Mouse (Mus musculus): ENCODE data around the gene Ica1. TPM values are rescaled to one million over a fixed set of nuclear protein-coding genes. Genes with fewer than 3 reads are reported as not detected.

The Ica1 gene
- polyA plus RNA-seq, 1 experiment from 2014 or later, result 5.6 TPM

DNA sequence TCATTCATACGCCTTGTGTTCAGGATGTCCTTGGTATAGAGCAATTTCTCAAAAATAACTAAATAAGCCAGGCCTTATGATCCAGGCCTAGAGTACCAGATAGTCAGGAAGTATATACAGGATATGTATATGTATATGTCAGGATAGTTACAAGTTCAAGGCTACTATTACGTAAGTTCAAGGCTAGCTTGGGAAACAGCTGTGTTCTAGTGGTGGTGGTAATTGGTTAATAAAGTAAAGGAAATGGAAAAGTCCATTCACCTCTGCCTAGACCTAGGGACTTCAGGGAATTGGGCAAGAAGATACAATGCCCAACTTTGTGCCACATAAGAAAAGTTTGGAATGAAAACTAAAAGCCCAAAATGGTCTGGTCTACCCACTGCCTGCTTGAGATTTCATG, 61.7 kb downstream of the Ica1 start:
- no peaks in the 10 kb centered on the region for H3K36me3 ChIP-seq (ENCODE audit: control insufficient read depth, insufficient read depth)
- H3K4me3 ChIP-seq (ENCODE audit: low read depth, low read length), result no peak overlapping the region
- H3K4me2 ChIP-seq (ENCODE audit: low read depth, low read length), result no peak overlapping the region
- no peaks in the 10 kb centered on the region for H3K4me1 ChIP-seq (ENCODE audit: control insufficient read depth, low read depth, low read length)
- no peak overlapping the region for H3K9ac ChIP-seq (ENCODE audit: low read depth, low read length)
- WGBS (ENCODE audit: insufficient replicate concordance), result 65% methylated on average over 2 of the region's 2 CpGs
- H3K9me3 ChIP-seq (replicated peaks; ENCODE audit: control insufficient read depth, low read length), result no peaks in the 10 kb centered on the region
- no peaks in the 10 kb centered on the region for H3K27me3 ChIP-seq (ENCODE audit: control insufficient read depth, insufficient read depth, low read depth, low read length)
- H3K27ac ChIP-seq (ENCODE audit: low read length), result no peak overlapping the region
- ATAC-seq (ENCODE audit: low read depth), result no peak

DNA sequence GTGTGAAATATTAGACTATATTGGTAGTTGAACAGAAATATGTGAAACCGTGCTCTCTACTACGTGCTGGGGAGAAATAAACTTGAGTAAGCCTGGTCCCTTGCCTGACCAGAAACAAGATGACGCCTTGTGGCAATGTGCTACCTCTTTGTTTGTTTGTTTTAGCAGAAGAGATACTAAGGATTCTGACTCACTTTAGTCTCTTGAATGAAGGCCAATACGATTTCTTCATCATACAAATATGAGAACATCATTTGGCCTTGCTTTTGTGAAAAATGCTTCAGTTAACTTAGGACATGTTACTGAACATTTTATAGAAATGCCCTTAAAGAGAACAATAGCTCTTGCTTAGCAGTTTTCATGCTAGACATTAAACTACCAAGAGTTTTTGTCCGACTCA, 67.0 kb downstream of the Ica1 start:
- Histone ChIP-seq H3K36me3 (ENCODE audit: control insufficient read depth, insufficient read depth) (no peaks in the 10 kb centered on the region), H3K27me3 (ENCODE audit: control insufficient read depth, insufficient read depth, low read depth, low read length) (no peaks in the 10 kb centered on the region), H3K4me1 (ENCODE audit: control insufficient read depth, low read depth, low read length) (no peaks in the 10 kb centered on the region), H3K4me2 (ENCODE audit: low read depth, low read length) (no peak overlapping the region), H3K9me3 (replicated peaks; ENCODE audit: control insufficient read depth, low read length) (no peaks in the 10 kb centered on the region), H3K27ac (ENCODE audit: low read length) (no peak overlapping the region), H3K9ac (ENCODE audit: low read depth, low read length) (no peak overlapping the region), H3K4me3 (ENCODE audit: low read depth, low read length) (no peak overlapping the region)
- ATAC-seq (ENCODE audit: low read depth), result no peak
- WGBS (ENCODE audit: insufficient replicate concordance), result 65% methylated on average over 5 of the region's 5 CpGs

DNA sequence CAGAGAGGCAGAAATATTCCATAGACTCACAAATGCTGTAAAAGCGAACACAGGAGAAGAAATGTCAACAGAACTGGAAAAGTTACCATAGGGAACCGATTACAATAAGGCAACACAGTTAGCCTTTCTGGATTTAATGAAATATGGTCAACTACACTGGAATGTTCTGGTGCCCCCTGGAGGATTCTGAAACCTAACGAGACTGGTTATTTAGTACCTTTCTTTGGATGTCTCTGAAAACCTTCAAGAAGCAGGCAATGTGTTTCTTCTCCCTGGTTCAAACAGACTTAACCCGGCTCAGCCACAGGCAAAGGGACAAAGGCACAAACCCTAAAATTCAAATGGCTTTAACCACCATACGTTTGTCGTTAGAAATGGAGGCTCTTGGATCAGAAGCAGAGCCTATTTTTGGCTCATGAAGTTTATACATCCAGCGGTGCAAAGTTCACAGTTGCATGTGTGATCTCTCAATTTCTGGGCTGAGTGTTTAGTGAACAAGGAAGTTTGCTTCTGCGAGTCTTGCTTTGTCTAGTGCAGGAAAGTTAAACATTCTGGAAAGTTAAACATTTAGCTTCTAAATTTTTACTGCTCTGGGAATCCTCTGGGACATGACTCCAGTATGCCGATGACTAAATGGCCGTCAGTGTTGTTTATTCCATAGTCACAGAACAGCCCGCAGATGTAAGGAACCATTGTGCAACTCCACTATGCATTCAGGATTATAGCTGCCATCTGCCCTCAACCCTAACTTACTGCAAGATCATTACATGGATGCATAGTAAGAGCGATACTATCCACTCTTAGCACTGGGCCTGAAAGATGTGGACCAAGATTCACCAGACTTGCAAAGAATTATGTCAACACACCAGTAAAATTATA, 83.4 kb downstream of the Ica1 start:
- no peak overlapping the region for H3K4me2 ChIP-seq (ENCODE audit: low read depth, low read length)
- H3K9me3 ChIP-seq (replicated peaks; ENCODE audit: control insufficient read depth, low read length), result no peaks in the 10 kb centered on the region
- no peaks in the 10 kb centered on the region for H3K27me3 ChIP-seq (ENCODE audit: control insufficient read depth, insufficient read depth, low read depth, low read length)
- no peak overlapping the region for H3K9ac ChIP-seq (ENCODE audit: low read depth, low read length)
- ATAC-seq (ENCODE audit: low read depth), result no peak; the same call in 1 of the 2 replicates
- no peaks in the 10 kb centered on the region for H3K36me3 ChIP-seq (ENCODE audit: control insufficient read depth, insufficient read depth)
- no peak overlapping the region for H3K27ac ChIP-seq (ENCODE audit: low read length)
- no peak overlapping the region for H3K4me3 ChIP-seq (ENCODE audit: low read depth, low read length)
- no peaks in the 10 kb centered on the region; the same call in 1 of the 2 replicates for H3K4me1 ChIP-seq (ENCODE audit: control insufficient read depth, low read depth, low read length)
- WGBS (ENCODE audit: insufficient replicate concordance), result 62% methylated on average over 12 of the region's 12 CpGs

DNA sequence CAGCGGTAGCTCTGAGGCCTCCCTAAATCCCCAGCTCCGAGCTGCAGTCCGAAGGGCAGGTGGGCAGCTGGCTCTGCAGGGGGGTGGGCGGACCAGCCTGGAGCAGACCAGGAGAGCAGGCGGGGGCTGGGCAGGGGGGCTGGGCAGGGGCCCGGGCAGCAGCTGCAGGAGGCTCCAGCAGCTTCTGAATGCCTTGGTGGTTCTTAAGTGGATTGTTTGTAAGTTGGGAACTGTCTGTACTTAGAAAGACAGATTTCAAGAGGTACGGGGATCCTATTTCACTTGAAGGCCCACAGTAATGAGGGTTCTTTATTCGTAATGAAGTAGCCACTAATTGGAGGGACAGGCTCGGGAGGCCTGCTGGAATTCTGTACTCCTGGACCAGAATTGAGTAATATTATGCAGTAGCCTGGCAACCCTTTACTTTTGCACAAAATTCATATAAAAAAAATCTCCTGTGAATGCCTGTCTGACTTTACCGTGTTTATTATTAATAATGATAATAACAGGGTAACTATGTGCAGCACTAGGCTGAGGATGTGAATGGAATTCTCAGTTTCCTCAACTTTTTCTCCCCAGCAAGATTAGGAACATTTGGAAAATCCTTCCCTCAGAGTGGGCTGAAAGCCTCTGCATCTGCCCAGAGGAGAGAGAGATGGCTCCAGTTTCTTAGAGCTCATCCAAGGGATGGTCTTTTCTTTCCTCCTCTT, 84.2 kb downstream of the Ica1 start:
- 59% methylated on average over 10 of the region's 10 CpGs for WGBS (ENCODE audit: insufficient replicate concordance)
- Histone ChIP-seq H3K27me3 (ENCODE audit: control insufficient read depth, insufficient read depth, low read depth, low read length) (no peaks in the 10 kb centered on the region), H3K9me3 (replicated peaks; ENCODE audit: control insufficient read depth, low read length) (no peaks in the 10 kb centered on the region), H3K36me3 (ENCODE audit: control insufficient read depth, insufficient read depth) (no peaks in the 10 kb centered on the region), H3K4me1 (ENCODE audit: control insufficient read depth, low read depth, low read length) (no peaks in the 10 kb centered on the region; the same call in 1 of the 2 replicates), H3K4me3 (ENCODE audit: low read depth, low read length) (no peak overlapping the region), H3K27ac (ENCODE audit: low read length) (no peak overlapping the region), H3K4me2 (ENCODE audit: low read depth, low read length) (no peak overlapping the region), H3K9ac (ENCODE audit: low read depth, low read length) (no peak overlapping the region)
- no peak for ATAC-seq (ENCODE audit: low read depth)

- Histone ChIP-seq H3K4me3 (ENCODE audit: low read depth, low read length) (no peak overlapping the region), H3K27ac (ENCODE audit: low read length) (no peak overlapping the region), H3K4me2 (ENCODE audit: low read depth, low read length) (no peak overlapping the region), H3K4me1 (ENCODE audit: control insufficient read depth, low read depth, low read length) (no peaks in the 10 kb centered on the region; the same call in 1 of the 2 replicates), H3K36me3 (ENCODE audit: control insufficient read depth, insufficient read depth) (no peaks in the 10 kb centered on the region), H3K9ac (ENCODE audit: low read depth, low read length) (no peak overlapping the region), H3K9me3 (replicated peaks; ENCODE audit: control insufficient read depth, low read length) (no peaks in the 10 kb centered on the region), H3K27me3 (ENCODE audit: control insufficient read depth, insufficient read depth, low read depth, low read length) (no peaks in the 10 kb centered on the region)
- no peak for ATAC-seq (ENCODE audit: low read depth)
- 71% methylated on average over 11 of the region's 11 CpGs for WGBS (ENCODE audit: insufficient replicate concordance)
Observed at GRCm38 (mm10) chr6:8693141-8693881, 85.0 kb downstream of the Ica1 start.

- no peaks in the 10 kb centered on the region for H3K27me3 ChIP-seq (ENCODE audit: control insufficient read depth, insufficient read depth, low read depth, low read length)
Observed at GRCm38 (mm10) chr6:8691199-8691975, 86.9 kb downstream of the Ica1 start.

DNA sequence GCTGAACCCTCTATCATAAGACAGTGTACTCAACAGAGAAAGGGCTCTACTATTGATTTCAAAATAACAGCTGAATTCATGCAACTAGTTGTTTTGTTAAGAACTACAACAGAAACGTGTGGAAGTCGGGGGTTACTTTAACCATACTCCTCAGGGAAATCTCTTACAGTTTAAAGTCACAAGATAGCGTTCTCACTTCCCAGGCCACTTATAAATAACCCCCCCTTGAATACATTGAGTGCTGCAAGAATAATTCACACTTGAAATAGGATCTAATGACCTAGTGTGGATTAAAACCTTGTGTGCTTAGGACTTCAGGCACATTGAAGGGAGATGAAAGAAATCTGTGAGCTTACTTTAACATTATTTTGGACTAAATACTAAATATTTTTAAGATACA, 87.8 kb downstream of the Ica1 start:
- no peak overlapping the region for H3K27ac ChIP-seq (ENCODE audit: low read length)
- ATAC-seq (ENCODE audit: low read depth), result no peak
- WGBS (ENCODE audit: insufficient replicate concordance), result 54% methylated on average over 3 of the region's 3 CpGs

More at GRCm38 (mm10) chr6:8691199-8691975, 86.9 kb downstream of the Ica1 start:
- no peak overlapping the region for H3K27ac ChIP-seq (ENCODE audit: low read length)
- 32% methylated on average over 2 of the region's 2 CpGs for WGBS (ENCODE audit: insufficient replicate concordance)
- no peak overlapping the region for H3K9ac ChIP-seq (ENCODE audit: low read depth, low read length)
- no peaks in the 10 kb centered on the region for H3K36me3 ChIP-seq (ENCODE audit: control insufficient read depth, insufficient read depth)
- H3K4me2 ChIP-seq (ENCODE audit: low read depth, low read length), result no peak overlapping the region
- no peaks in the 10 kb centered on the region for H3K9me3 ChIP-seq (replicated peaks; ENCODE audit: control insufficient read depth, low read length)
- ATAC-seq (ENCODE audit: low read depth), result 0 out of 2 replicates have a peak, but pooled peaks have one; percentile 32
- H3K4me3 ChIP-seq (ENCODE audit: low read depth, low read length), result no peak overlapping the region
- no peaks in the 10 kb centered on the region; the same call in none of the 2 replicates for H3K4me1 ChIP-seq (ENCODE audit: control insufficient read depth, low read depth, low read length)

More for the DNA sequence above, 87.8 kb downstream of the Ica1 start:
- Histone ChIP-seq H3K4me2 (ENCODE audit: low read depth, low read length) (no peak overlapping the region), H3K4me3 (ENCODE audit: low read depth, low read length) (no peak overlapping the region), H3K9ac (ENCODE audit: low read depth, low read length) (no peak overlapping the region), H3K27me3 (ENCODE audit: control insufficient read depth, insufficient read depth, low read depth, low read length) (no peaks in the 10 kb centered on the region), H3K9me3 (replicated peaks; ENCODE audit: control insufficient read depth, low read length) (no peaks in the 10 kb centered on the region), H3K4me1 (ENCODE audit: control insufficient read depth, low read depth, low read length) (no peaks in the 10 kb centered on the region; the same call in none of the 2 replicates), H3K36me3 (ENCODE audit: control insufficient read depth, insufficient read depth) (no peaks in the 10 kb centered on the region)

Measured in liver, embryonic 16.5 days (tissue).